Mouse (Mus musculus) limb, embryonic 11.5 days (tissue): Measurements from ENCODE around the gene Celf3. TPM values are rescaled to one million over a fixed set of nuclear protein-coding genes. Genes with fewer than 3 reads are reported as not detected.

Experiments
- ATAC-seq: fragments of 200-750 bp; cut with Nextera tagmentation; 2 replicates; pipeline ENCODE4 v1.8.0; 2017; ENCODE audit warnings: low read depth; ENCODE audit not compliant: insufficient number of reproducible peaks, low FRiP score, low TSS enrichment
- DNase-seq: peaks from one replicate; pipeline ENCODE4 v3.0.0-alpha.2; 2015; ENCODE audit warnings: low spot score
- H3K27ac ChIP-seq: fragments of 300-500 bp; sonication (generic); replicated peaks from 2 replicates; pipeline ENCODE4 v1.5.1; 2014; ENCODE audit warnings: low read depth, mild to moderate bottlenecking, low read length
- H3K27me3 ChIP-seq: fragments of 300-500 bp; sonication (generic); 2 replicates; pipeline ENCODE4 v1.6.1; 2014; ENCODE audit warnings: mild to moderate bottlenecking, low read length, mixed read lengths; ENCODE audit not compliant: control insufficient read depth, insufficient read depth
- H3K36me3 ChIP-seq: fragments of 300-500 bp; sonication (generic); 2 replicates; pipeline ENCODE4 v1.6.1; 2014; ENCODE audit warnings: mild to moderate bottlenecking, low read length, moderate library complexity, mixed read lengths; ENCODE audit not compliant: control insufficient read depth, insufficient read depth
- H3K4me1 ChIP-seq: fragments of 300-500 bp; sonication (generic); 2 replicates; pipeline ENCODE4 v1.6.1; 2014; ENCODE audit warnings: low read length, mixed read lengths; ENCODE audit not compliant: control insufficient read depth, insufficient read depth
- H3K4me2 ChIP-seq: fragments of 300-500 bp; sonication (generic); 2 replicates; pipeline ENCODE4 v1.6.1; 2014; ENCODE audit warnings: low read depth, mild to moderate bottlenecking, moderate library complexity; ENCODE audit not compliant: severe bottlenecking
- H3K4me3 ChIP-seq: fragments of 300-500 bp; sonication (generic); 2 replicates; pipeline ENCODE4 v1.5.1; 2014; ENCODE audit warnings: low read depth, low read length
- H3K9ac ChIP-seq: fragments of 300-500 bp; sonication (generic); 2 replicates; pipeline ENCODE4 v1.6.1; 2014; ENCODE audit warnings: mild to moderate bottlenecking, low read length
- H3K9me3 ChIP-seq: fragments of 300-500 bp; sonication (generic); 2 replicates; pipeline ENCODE4 v1.6.1; 2016; ENCODE audit warnings: low read length; ENCODE audit not compliant: control insufficient read depth
- WGBS: fragments of 180-500 bp; shearing (Covaris S2); extraction: QIAGEN DNeasy Blood & Tissue Kit; methylation state at CpG from one replicate; pipeline ENCODE4 v1.1.7; 2014; 5-methylcytosine and 5-hydroxymethylcytosine counted together
- polyA plus RNA-seq: library from polyadenylated mRNA; unstranded; fragments of >200 nt; fragmentation: Nextera tagmentation; extraction: Ambion mirVana; gene quantifications from 2 replicates; pipeline ENCODE4 v1.2.1, GENCODE M21; 2014

Gene Celf3
- polyA plus RNA-seq, 1 experiment from 2014 or later = 0.68 TPM

GRCm38 (mm10) chr3:94473567-94474232 is 4.4 kb upstream of the Celf3 start:
- Histone ChIP-seq H3K27me3 (0 out of 2 replicates have a peak, but pooled peaks cover 2% of the 10 kb centered on the region), H3K36me3 (no peaks in the 10 kb centered on the region), H3K4me3 (no peak overlapping the region), H3K27ac (no peak overlapping the region), H3K4me1 (peaks cover 9% of the 10 kb centered on the region; the same call in 1 of the 2 replicates), H3K9me3 (no peaks in the 10 kb centered on the region), H3K9ac (no peak overlapping the region), H3K4me2 (no peak overlapping the region)
- WGBS = 67% methylated on average over 5 of the region's 5 CpGs
- DNase-seq (no peak), ATAC-seq (no peak)

GRCm38 (mm10) chr3:94476301-94477035 is 1.6 kb upstream of the Celf3 start:
- Histone ChIP-seq H3K4me3 (no peak overlapping the region), H3K9me3 (no peaks in the 10 kb centered on the region), H3K27ac (no peak overlapping the region), H3K36me3 (no peaks in the 10 kb centered on the region), H3K9ac (no peak overlapping the region), H3K4me1 (peaks cover 13% of the 10 kb centered on the region), H3K4me2 (no peak overlapping the region), H3K27me3 (peaks cover 8% of the 10 kb centered on the region; the same call in 1 of the 2 replicates)
- WGBS = 34% methylated on average over 8 of the region's 8 CpGs
- ATAC-seq (no peak), DNase-seq (peak; percentile 36)

- WGBS = 63% methylated on average over 4 of the region's 4 CpGs
- Histone ChIP-seq H3K27me3 (peaks cover 8% of the 10 kb centered on the region; the same call in 1 of the 2 replicates), H3K4me1 (peaks cover 9% of the 10 kb centered on the region), H3K9ac (no peak overlapping the region), H3K36me3 (no peaks in the 10 kb centered on the region), H3K27ac (no peak overlapping the region), H3K9me3 (no peaks in the 10 kb centered on the region), H3K4me2 (no peak overlapping the region), H3K4me3 (no peak overlapping the region)
- ATAC-seq = no peak
- no peak for DNase-seq
Observed at GRCm38 (mm10) chr3:94477444-94477843, 651 bp upstream of the Celf3 start.

- peaks cover 8% of the 10 kb centered on the region; the same call in 1 of the 2 replicates for H3K27me3 ChIP-seq
- peaks cover 8% of the 10 kb centered on the region; the same call in 1 of the 2 replicates for H3K4me1 ChIP-seq
- no peaks in the 10 kb centered on the region for H3K36me3 ChIP-seq
- no peak for DNase-seq
- 13% methylated on average over 9 of the region's 9 CpGs for WGBS
- no peak for ATAC-seq
- H3K4me3 ChIP-seq = 0 out of 2 replicates have a peak overlapping the region, but pooled peaks have one; percentile 3
- no peak overlapping the region for H3K27ac ChIP-seq
- no peak overlapping the region for H3K4me2 ChIP-seq
- H3K9ac ChIP-seq = no peak overlapping the region
- H3K9me3 ChIP-seq = no peaks in the 10 kb centered on the region
Observed at GRCm38 (mm10) chr3:94478591-94479169, 585 bp downstream of the Celf3 start.

GRCm38 (mm10) chr3:94479564-94479963 is 1.5 kb downstream of the Celf3 start:
- H3K4me1 ChIP-seq = peaks cover 13% of the 10 kb centered on the region; the same call in 1 of the 2 replicates
- H3K27ac ChIP-seq = no peak overlapping the region
- no peaks in the 10 kb centered on the region for H3K9me3 ChIP-seq
- no peak overlapping the region for H3K4me3 ChIP-seq
- no peak overlapping the region for H3K9ac ChIP-seq
- H3K4me2 ChIP-seq = peak overlapping the region; percentile 5; the same call in 1 of the 2 replicates
- ATAC-seq (no peak), DNase-seq (peak; percentile 70)
- 2% methylated on average over 11 of the region's 11 CpGs for WGBS
- no peaks in the 10 kb centered on the region for H3K36me3 ChIP-seq
- H3K27me3 ChIP-seq = peaks cover 8% of the 10 kb centered on the region; the same call in 1 of the 2 replicates

GRCm38 (mm10) chr3:94480291-94480884 is 2.3 kb downstream of the Celf3 start, which contains the start of gene Riiad1:
Gene Riiad1, minus strand, starts transcription at chr3:94480341.
- Histone ChIP-seq H3K4me3 (no peak within 1 kb of the TSS), H3K4me2 (peak within 1 kb of the TSS; percentile 5; the same call in 1 of the 2 replicates), H3K27me3 (peaks cover 8% of the 10 kb centered on the region; the same call in 1 of the 2 replicates), H3K9me3 (no peaks in the 10 kb centered on the region), H3K4me1 (peaks cover 13% of the 10 kb centered on the region; the same call in 1 of the 2 replicates), H3K9ac (no peak within 1 kb of the TSS; the same call in 1 of the 2 replicates), H3K27ac (no peak within 1 kb of the TSS), H3K36me3 (no peaks in the 10 kb centered on the region)
- ATAC-seq (no peak), DNase-seq (no peak)
- WGBS = 7% methylated on average over 16 of the region's 16 CpGs

GRCm38 (mm10) chr3:94481429-94481828 is 3.3 kb downstream of the Celf3 start:
- Histone ChIP-seq H3K27ac (no peak overlapping the region), H3K4me2 (no peak overlapping the region), H3K27me3 (peaks cover 8% of the 10 kb centered on the region; the same call in 1 of the 2 replicates), H3K4me1 (peaks cover 12% of the 10 kb centered on the region; the same call in 1 of the 2 replicates), H3K9me3 (no peaks in the 10 kb centered on the region), H3K9ac (no peak overlapping the region; the same call in 1 of the 2 replicates), H3K4me3 (no peak overlapping the region), H3K36me3 (no peaks in the 10 kb centered on the region)
- DNase-seq (no peak), ATAC-seq (no peak)
- 72% methylated on average over 4 of the region's 4 CpGs for WGBS
